Mouse (Mus musculus): Measurements from ENCODE around the gene Vsig2. TPM values are rescaled to one million over a fixed set of nuclear protein-coding genes. Genes with fewer than 3 reads are reported as not detected.

Vsig2 gene
- polyA plus RNA-seq, 1 experiment from 2014 or later: 94.9 TPM

DNA sequence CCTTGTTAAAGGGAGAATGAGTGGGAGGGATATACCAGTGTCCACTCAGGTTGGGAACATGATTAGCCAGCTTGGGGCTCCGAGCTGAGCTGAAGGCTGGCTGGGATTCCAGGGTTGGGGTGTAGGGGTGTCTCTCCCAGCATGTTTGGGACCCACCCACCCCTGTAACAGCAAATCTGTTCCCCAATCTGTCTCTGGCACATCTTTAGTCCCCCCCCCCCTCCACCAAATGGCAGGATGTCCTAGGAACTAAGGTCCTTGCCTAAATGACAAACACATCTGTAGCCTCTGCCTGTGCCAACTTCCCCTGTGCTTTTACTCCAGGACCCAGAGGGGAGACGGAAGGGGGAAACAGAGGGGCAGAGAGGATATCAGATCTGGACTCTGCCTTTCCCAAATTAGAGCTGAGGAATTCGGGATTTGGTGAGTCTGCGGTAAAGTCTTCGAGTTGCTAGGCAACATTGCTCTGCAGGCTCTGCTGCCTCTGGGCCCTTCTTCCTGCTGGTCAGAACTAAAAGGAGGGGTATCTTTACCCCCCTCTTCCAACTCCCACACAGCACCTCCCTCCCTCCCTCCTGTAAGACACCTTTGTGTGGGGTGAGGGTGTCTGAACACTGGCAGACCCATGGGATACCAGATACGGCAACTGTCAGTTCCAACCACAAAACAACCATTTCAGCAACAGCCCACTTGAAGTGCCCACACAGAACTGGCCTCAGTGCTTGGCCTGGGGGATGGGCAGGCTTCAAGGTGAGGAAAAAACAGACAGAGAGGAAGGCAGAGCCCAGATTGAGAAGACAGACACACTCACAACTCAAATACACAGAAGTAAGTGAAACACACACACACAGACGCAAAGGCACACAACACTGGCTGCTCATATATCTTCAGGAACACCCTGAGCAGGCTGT is 16.0 kb downstream of the Vsig2 start, which contains the start of gene Siae:
Siae (plus strand) TSS at position 861 of the 911 bp plus-strand sequence.
- 36% methylated on average over 7 of the region's 7 CpGs for WGBS
- Histone ChIP-seq H3K27me3 (replicated peaks; ENCODE audit: insufficient read depth, low read length) (peaks cover 6% of the 10 kb centered on the region; the same call in 1 of the 2 replicates), H3K4me2 (replicated peaks; ENCODE audit: low read depth, low read length) (no peak within 1 kb of the TSS), H3K4me3 (ENCODE audit: low read depth, low read length) (no peak within 1 kb of the TSS), H3K9ac (replicated peaks; ENCODE audit: low read depth) (no peak within 1 kb of the TSS), H3K27ac (ENCODE audit: low read length) (no peak within 1 kb of the TSS), H3K9me3 (ENCODE audit: low read length) (no peaks in the 10 kb centered on the region), H3K36me3 (ENCODE audit: insufficient read depth, low read length) (no peaks in the 10 kb centered on the region), H3K4me1 (ENCODE audit: insufficient read depth, low read depth, low read length) (peaks cover 8% of the 10 kb centered on the region)
- no peak for ATAC-seq
- DNase-seq (ENCODE audit: low spot score): no peak
- no peak for TF ChIP-seq CTCF (IDR thresholded peaks at IDR 0.05)
- no peak for TF ChIP-seq EP300 (IDR thresholded peaks at IDR 0.05)

DNA sequence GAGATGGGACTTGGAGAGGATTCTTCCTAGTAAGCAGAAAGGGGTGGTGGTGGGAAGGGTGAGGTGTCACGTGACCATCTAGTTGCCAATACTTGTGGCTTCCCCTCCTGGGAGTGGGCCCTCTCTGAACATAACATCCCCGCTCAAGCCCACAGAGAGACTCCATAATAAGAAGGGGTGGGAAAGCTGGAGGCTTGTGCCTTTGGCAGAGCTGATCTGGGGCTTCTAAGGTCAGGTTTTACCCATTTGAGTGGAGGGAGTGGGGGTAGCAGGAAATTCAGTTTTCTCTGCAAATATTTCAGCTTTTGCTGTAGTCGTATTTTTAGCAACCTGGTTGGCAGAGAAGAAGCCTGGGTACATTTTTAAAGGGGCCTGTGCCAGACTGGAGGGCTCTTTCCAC is 17.3 kb downstream of the Vsig2 start:
- Histone ChIP-seq H3K27me3 (replicated peaks; ENCODE audit: insufficient read depth, low read length) (peaks cover 6% of the 10 kb centered on the region; the same call in 1 of the 2 replicates), H3K4me1 (ENCODE audit: insufficient read depth, low read depth, low read length) (peaks cover 8% of the 10 kb centered on the region), H3K4me2 (replicated peaks; ENCODE audit: low read depth, low read length) (no peak overlapping the region), H3K4me3 (ENCODE audit: low read depth, low read length) (no peak overlapping the region), H3K9ac (replicated peaks; ENCODE audit: low read depth) (no peak overlapping the region), H3K36me3 (ENCODE audit: insufficient read depth, low read length) (no peaks in the 10 kb centered on the region), H3K9me3 (ENCODE audit: low read length) (no peaks in the 10 kb centered on the region), H3K27ac (ENCODE audit: low read length) (no peak overlapping the region)
- DNase-seq (ENCODE audit: low spot score): no peak
- TF ChIP-seq EP300 (IDR thresholded peaks at IDR 0.05): no peak
- no peak for TF ChIP-seq CTCF (IDR thresholded peaks at IDR 0.05)
- ATAC-seq: no peak
- WGBS: 65% methylated on average over 3 of the region's 3 CpGs

DNA sequence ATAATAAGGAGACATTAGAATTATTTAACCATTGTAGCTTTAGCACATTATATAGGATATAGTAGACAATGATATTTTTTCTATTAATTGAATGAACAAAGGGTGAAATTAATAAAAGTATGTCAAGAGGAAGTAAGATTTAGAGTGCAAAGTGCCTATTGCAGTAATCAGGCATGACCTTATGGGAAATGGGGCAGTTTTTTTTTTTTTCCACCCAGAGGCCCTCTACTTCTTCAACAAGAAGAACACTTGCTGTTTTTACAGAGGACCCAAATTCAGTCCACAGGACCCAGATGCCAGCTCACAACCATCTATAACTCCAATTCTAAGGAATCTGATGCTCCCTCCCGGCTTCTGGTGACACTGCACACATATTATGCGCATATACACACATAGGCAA is 21.6 kb downstream of the Vsig2 start:
- H3K4me1 ChIP-seq (ENCODE audit: insufficient read depth, low read depth, low read length): no peaks in the 10 kb centered on the region
- ATAC-seq (no peak), DNase-seq (ENCODE audit: low spot score) (no peak)
- no peak overlapping the region for H3K4me2 ChIP-seq (replicated peaks; ENCODE audit: low read depth, low read length)
- H3K9me3 ChIP-seq (ENCODE audit: low read length): no peaks in the 10 kb centered on the region
- no peak overlapping the region for H3K9ac ChIP-seq (replicated peaks; ENCODE audit: low read depth)
- TF ChIP-seq CTCF (IDR thresholded peaks at IDR 0.05) (no peak), EP300 (IDR thresholded peaks at IDR 0.05) (no peak)
- H3K36me3 ChIP-seq (ENCODE audit: insufficient read depth, low read length): no peaks in the 10 kb centered on the region
- no peak overlapping the region for H3K27ac ChIP-seq (ENCODE audit: low read length)
- 93% methylated on average over 2 of the region's 2 CpGs for WGBS
- H3K4me3 ChIP-seq (ENCODE audit: low read depth, low read length): no peak overlapping the region
- no peaks in the 10 kb centered on the region for H3K27me3 ChIP-seq (replicated peaks; ENCODE audit: insufficient read depth, low read length)

DNA sequence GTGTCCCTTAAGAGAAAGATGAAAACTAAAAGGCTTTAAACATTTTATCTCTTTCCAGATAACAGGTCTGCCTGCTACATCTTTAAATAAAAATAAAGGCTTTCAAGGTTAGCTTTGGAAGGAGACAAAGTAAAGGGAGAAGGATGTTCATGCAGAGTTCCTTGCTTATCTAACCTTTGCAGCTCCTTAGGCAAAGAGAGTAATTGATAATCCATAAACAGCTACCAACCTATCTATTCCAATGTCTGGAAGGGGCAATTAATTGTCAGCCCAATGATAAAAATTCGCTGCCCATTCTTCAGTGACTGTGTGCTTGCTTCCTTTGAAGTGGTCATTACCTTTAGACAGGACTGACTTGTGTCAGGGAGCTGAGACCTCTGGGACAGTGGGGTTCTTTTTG is 24.8 kb downstream of the Vsig2 start:
- Histone ChIP-seq H3K27me3 (replicated peaks; ENCODE audit: insufficient read depth, low read length) (no peaks in the 10 kb centered on the region), H3K9ac (replicated peaks; ENCODE audit: low read depth) (no peak overlapping the region), H3K36me3 (ENCODE audit: insufficient read depth, low read length) (no peaks in the 10 kb centered on the region), H3K4me3 (ENCODE audit: low read depth, low read length) (no peak overlapping the region), H3K4me1 (ENCODE audit: insufficient read depth, low read depth, low read length) (peaks cover 4% of the 10 kb centered on the region; the same call in 1 of the 2 replicates), H3K9me3 (ENCODE audit: low read length) (no peaks in the 10 kb centered on the region), H3K27ac (ENCODE audit: low read length) (no peak overlapping the region), H3K4me2 (replicated peaks; ENCODE audit: low read depth, low read length) (no peak overlapping the region)
- TF ChIP-seq CTCF (IDR thresholded peaks at IDR 0.05) (no peak), EP300 (IDR thresholded peaks at IDR 0.05) (no peak)
- DNase-seq (ENCODE audit: low spot score) (no peak), ATAC-seq (no peak)
- WGBS: 44% methylated on average over 1 of the region's 1 CpGs

DNA sequence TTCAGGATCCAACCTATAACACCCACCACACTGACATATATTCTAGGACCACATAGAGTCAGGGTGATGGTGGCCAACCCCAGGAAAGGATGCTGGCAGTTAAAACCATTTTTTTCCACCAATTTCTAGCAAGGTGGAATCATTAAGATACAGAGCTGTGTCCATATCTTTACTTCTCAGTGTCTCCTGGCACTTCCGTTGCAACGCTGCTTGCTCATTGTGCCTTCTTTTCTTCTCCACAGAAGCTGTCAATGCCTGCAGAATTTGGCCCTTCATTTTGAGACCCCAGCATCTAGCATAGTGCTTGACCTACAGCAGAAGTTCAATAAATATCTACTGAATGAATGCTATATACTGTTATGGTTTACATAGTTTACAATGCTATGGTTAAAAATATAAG is 28.0 kb downstream of the Vsig2 start:
- WGBS: 95% methylated on average over 2 of the region's 2 CpGs

DNA sequence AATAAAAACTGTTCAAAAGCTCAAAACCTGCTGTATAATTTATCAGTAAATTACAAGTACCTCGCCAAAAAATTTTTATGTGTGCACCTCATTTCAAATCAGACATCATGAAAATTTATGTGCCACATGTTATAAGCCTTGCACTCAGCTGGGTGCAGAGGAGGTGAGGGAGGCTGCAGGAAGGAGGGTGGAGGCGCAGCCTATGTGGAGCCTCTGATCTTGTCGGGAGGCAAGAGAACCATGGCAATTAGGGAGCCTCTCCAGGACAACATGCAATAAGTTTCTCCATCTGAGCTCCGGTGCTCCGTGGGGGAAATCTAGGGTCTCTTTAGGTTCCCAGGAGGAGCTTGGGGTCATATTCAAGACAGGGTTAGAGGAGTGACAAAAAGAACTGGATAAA is 28.4 kb downstream of the Vsig2 start:
- no peaks in the 10 kb centered on the region for H3K27me3 ChIP-seq (replicated peaks; ENCODE audit: insufficient read depth, low read length)
- H3K27ac ChIP-seq (ENCODE audit: low read length): no peak overlapping the region
- H3K9ac ChIP-seq (replicated peaks; ENCODE audit: low read depth): no peak overlapping the region
- TF ChIP-seq EP300 (IDR thresholded peaks at IDR 0.05) (no peak), CTCF (IDR thresholded peaks at IDR 0.05) (no peak)
- H3K4me1 ChIP-seq (ENCODE audit: insufficient read depth, low read depth, low read length): peaks cover 7% of the 10 kb centered on the region; the same call in 1 of the 2 replicates
- no peak for DNase-seq (ENCODE audit: low spot score)
- no peaks in the 10 kb centered on the region for H3K36me3 ChIP-seq (ENCODE audit: insufficient read depth, low read length)
- no peak for ATAC-seq
- H3K4me3 ChIP-seq (ENCODE audit: low read depth, low read length): no peak overlapping the region
- H3K9me3 ChIP-seq (ENCODE audit: low read length): no peaks in the 10 kb centered on the region
- peak overlapping the region; percentile 33; the same call in 1 of the 2 replicates for H3K4me2 ChIP-seq (replicated peaks; ENCODE audit: low read depth, low read length)
- WGBS: 47% methylated on average over 5 of the region's 5 CpGs

More for the DNA sequence above, 28.0 kb downstream of the Vsig2 start:
- Histone ChIP-seq H3K27me3 (replicated peaks; ENCODE audit: insufficient read depth, low read length) (no peaks in the 10 kb centered on the region), H3K27ac (ENCODE audit: low read length) (no peak overlapping the region), H3K36me3 (ENCODE audit: insufficient read depth, low read length) (no peaks in the 10 kb centered on the region), H3K9me3 (ENCODE audit: low read length) (no peaks in the 10 kb centered on the region), H3K4me2 (replicated peaks; ENCODE audit: low read depth, low read length) (no peak overlapping the region), H3K4me3 (ENCODE audit: low read depth, low read length) (no peak overlapping the region), H3K9ac (replicated peaks; ENCODE audit: low read depth) (no peak overlapping the region), H3K4me1 (ENCODE audit: insufficient read depth, low read depth, low read length) (peaks cover 7% of the 10 kb centered on the region; the same call in 1 of the 2 replicates)
- TF ChIP-seq CTCF (IDR thresholded peaks at IDR 0.05) (no peak), EP300 (IDR thresholded peaks at IDR 0.05) (no peak)
- DNase-seq (ENCODE audit: low spot score) (no peak), ATAC-seq (no peak)
